Mouse (Mus musculus) lung, embryonic 14.5 days (tissue): Measurements from ENCODE around the gene 5830473C10Rik. TPM values are rescaled to one million over a fixed set of nuclear protein-coding genes. Genes with fewer than 3 reads are reported as not detected.
A peak's percentile ranks its signal among the peaks of the same experiment; 100 is the strongest.

ENCODE experiments used
- ATAC-seq: fragments of 200-750 bp; cut with Nextera tagmentation; 2 replicates; pipeline ENCODE4 v1.8.0; 2017; ENCODE audit warnings: mild to moderate bottlenecking, moderate TSS enrichment, moderate library complexity; ENCODE audit not compliant: insufficient read depth
- DNase-seq: peaks from one replicate; pipeline ENCODE4 v3.0.0-alpha.2; 2015
- H3K27ac ChIP-seq: fragments of 300-500 bp; sonication (generic); 2 replicates; pipeline ENCODE4 v1.5.1; 2014; ENCODE audit warnings: low read depth, mild to moderate bottlenecking, moderate library complexity
- H3K27me3 ChIP-seq: fragments of 300-500 bp; sonication (generic); 2 replicates; pipeline ENCODE4 v1.6.1; 2014; ENCODE audit warnings: low read length, control low read depth; ENCODE audit not compliant: insufficient read depth
- H3K36me3 ChIP-seq: fragments of 300-500 bp; sonication (generic); 2 replicates; pipeline ENCODE4 v1.6.1; 2014; ENCODE audit warnings: control low read depth; ENCODE audit not compliant: insufficient read depth
- H3K4me1 ChIP-seq: fragments of 300-500 bp; sonication (generic); 2 replicates; pipeline ENCODE4 v1.6.1; 2014; ENCODE audit warnings: antibody characterized with exemption, control low read depth; ENCODE audit not compliant: insufficient read depth
- H3K4me2 ChIP-seq: fragments of 300-500 bp; sonication (generic); 2 replicates; pipeline ENCODE4 v1.6.1; 2014; ENCODE audit warnings: mild to moderate bottlenecking
- H3K4me3 ChIP-seq: fragments of 300-500 bp; sonication (generic); 2 replicates; pipeline ENCODE4 v1.5.1; 2014; ENCODE audit warnings: low read depth, low read length
- H3K9ac ChIP-seq: fragments of 300-500 bp; sonication (generic); 2 replicates; pipeline ENCODE4 v1.6.1; 2014
- H3K9me3 ChIP-seq: fragments of 300-500 bp; sonication (generic); 2 replicates; pipeline ENCODE4 v1.6.1; 2016; ENCODE audit warnings: low read depth, low read length, control low read depth
- CTCF ChIP-seq: IDR thresholded peaks from 2 replicates; pipeline ENCODE4 v1.5.1; 2016; ENCODE audit warnings: antibody characterized with exemption, low read depth
- WGBS: fragments of 180-500 bp; shearing (Covaris S2); extraction: QIAGEN DNeasy Blood & Tissue Kit; methylation state at CpG from one replicate; pipeline ENCODE4 v1.1.7; 2014; 5-methylcytosine and 5-hydroxymethylcytosine counted together
- polyA plus RNA-seq: library from polyadenylated mRNA; unstranded; fragments of >200 nt; fragmentation: Nextera tagmentation; extraction: Ambion mirVana; gene quantifications from 2 replicates; pipeline ENCODE4 v1.2.1, GENCODE M21; 2014

5830473C10Rik gene
- polyA plus RNA-seq, 1 experiment from 2014 or later = 0.30 TPM

DNA sequence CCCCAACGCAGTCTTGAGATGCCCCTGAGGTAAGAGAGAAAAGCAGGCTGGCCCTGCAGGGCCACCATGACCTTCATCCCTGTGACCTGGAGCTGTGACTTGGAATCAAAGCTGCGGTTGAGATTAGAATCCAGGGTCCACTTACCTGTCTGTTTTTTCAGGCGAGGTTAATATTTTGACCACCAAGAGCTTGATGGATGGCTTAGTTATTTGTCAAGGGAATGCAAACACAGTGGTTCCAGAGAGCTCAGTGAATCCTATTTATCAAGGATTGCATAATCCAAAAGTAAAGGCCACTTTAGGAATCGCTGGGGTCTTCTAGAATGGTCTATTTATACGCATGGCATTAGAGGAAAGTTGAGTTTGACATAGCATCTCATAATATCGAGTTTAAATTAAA is 21.3 kb downstream of the 5830473C10Rik start:
- DNase-seq (no peak), ATAC-seq (no peak)
- Histone ChIP-seq H3K4me2 (no peak overlapping the region), H3K27ac (no peak overlapping the region), H3K27me3 (no peaks in the 10 kb centered on the region), H3K36me3 (no peaks in the 10 kb centered on the region), H3K9me3 (no peaks in the 10 kb centered on the region), H3K9ac (no peak overlapping the region), H3K4me1 (peaks cover 4% of the 10 kb centered on the region; the same call in 1 of the 2 replicates), H3K4me3 (no peak overlapping the region)
- TF ChIP-seq CTCF = no peak
- 69% methylated on average over 6 of the region's 6 CpGs for WGBS

DNA sequence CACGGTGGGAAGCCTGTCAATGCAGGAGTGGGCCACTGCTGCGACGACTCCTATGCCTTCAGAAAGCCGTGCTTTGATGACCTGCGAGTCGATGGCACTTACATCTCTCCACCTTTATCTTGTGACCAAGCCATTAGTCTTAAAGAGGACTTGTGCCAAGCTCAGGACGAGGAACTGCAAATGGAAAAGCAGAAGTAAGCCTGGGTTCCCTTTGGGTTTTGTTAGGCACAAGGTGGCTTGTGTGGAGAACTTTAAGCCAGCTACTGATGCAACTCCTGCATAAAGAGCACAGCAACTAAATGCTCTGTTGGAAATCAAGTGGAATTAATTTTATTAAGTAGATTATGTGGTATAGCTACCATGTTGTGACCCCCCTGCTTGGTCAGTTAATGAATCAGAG is 23.9 kb downstream of the 5830473C10Rik start:
- no peak for ATAC-seq
- no peak for TF ChIP-seq CTCF
- Histone ChIP-seq H3K4me1 (no peaks in the 10 kb centered on the region), H3K9ac (no peak overlapping the region), H3K36me3 (no peaks in the 10 kb centered on the region), H3K4me2 (no peak overlapping the region), H3K27ac (no peak overlapping the region), H3K9me3 (no peaks in the 10 kb centered on the region), H3K27me3 (no peaks in the 10 kb centered on the region), H3K4me3 (no peak overlapping the region)
- no peak for DNase-seq
- 64% methylated on average over 7 of the region's 7 CpGs for WGBS

DNA sequence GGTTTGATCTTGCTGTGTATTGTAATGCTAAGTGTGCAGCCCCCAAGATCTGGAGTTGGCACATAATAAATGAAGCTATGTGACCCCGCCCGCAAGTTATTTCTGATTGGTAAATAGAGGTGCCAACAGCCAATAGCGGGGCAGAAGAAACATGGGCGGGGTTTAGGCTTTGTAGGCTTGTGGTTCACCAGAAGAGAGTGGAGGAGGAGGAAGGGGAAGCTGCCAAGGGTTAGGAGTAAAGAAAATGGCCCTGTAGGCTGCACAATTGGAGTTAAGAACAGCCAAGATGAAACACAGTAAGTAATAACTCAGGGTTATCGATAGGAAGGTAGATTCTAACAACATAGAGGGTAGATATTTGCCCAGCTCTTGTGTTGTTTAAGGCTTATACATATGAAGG is 25.6 kb downstream of the 5830473C10Rik start:
- Histone ChIP-seq H3K4me1 (no peaks in the 10 kb centered on the region), H3K4me3 (no peak overlapping the region), H3K9ac (no peak overlapping the region), H3K36me3 (no peaks in the 10 kb centered on the region), H3K9me3 (no peaks in the 10 kb centered on the region), H3K27ac (no peak overlapping the region), H3K4me2 (no peak overlapping the region), H3K27me3 (no peaks in the 10 kb centered on the region)
- WGBS = 81% methylated on average over 5 of the region's 5 CpGs
- TF ChIP-seq CTCF = no peak
- ATAC-seq (no peak), DNase-seq (no peak)

DNA sequence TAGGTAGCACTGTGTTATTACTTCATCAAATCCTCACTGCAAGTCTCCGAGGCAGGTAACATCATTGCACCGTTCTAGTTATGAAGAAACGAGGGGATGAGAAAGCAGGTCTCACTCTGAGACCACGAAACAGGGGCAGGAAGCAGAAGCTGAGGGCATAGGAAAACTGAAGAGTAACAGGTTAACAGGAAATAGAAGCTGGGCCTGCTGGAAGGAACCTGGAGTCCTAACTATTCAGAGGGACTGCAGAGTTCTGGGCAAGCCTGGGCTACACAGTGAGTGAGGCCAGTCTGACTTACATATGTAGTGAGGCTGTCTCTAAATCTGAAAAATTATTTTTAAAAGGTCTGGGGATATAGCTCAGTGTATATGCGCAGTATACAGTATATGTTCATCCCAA is 27.2 kb downstream of the 5830473C10Rik start:
- H3K4me3 ChIP-seq = no peak overlapping the region
- H3K36me3 ChIP-seq = no peaks in the 10 kb centered on the region
- H3K4me1 ChIP-seq = no peaks in the 10 kb centered on the region
- 93% methylated on average over 5 of the region's 5 CpGs for WGBS
- ATAC-seq (no peak), DNase-seq (no peak)
- no peaks in the 10 kb centered on the region for H3K9me3 ChIP-seq
- no peaks in the 10 kb centered on the region for H3K27me3 ChIP-seq
- no peak overlapping the region for H3K9ac ChIP-seq
- TF ChIP-seq CTCF = no peak
- H3K27ac ChIP-seq = no peak overlapping the region
- no peak overlapping the region for H3K4me2 ChIP-seq

DNA sequence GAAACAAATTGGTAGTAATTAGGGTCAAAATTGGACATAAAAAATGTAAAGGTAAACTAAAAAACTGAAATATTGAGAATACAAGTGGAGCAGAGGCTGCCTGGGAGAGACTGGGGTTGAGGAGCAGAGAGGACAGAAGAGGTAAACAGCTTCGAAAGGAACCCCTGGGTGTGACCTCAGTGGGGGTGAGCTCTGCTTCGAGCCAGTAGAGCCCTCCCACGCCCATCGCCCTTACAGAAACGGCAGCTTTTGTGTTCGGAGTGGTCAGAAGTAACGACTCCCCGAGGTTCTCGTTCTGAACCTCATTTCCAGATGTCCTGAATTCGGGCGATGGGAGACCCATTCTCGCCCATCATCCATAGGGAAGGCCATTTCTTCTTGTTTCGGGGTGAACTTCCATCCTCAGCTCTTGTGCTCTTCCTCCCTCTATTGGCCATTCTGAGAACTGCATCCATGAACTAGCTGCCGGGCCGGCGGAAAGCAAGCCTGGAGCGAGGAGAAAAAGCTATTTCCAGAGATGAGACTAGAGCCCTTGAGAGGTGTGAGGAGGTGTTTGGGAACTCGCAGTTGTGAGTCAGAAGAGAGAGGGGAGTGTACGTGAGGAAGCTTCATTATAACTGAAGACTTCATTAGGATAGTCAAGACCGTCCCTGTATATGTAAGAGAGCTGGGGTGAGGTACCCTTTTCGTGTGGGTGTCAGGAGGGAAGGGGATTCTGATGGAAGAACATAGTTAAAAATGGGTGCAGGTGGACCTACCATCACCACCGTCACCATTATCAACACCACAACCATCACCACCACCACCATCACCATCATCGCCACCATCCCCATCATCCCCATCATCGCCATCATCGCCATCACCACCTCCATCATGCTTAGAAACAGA is 28.0 kb downstream of the 5830473C10Rik start:
- WGBS = 23% methylated on average over 25 of the region's 25 CpGs
- no peaks in the 10 kb centered on the region for H3K36me3 ChIP-seq

DNA sequence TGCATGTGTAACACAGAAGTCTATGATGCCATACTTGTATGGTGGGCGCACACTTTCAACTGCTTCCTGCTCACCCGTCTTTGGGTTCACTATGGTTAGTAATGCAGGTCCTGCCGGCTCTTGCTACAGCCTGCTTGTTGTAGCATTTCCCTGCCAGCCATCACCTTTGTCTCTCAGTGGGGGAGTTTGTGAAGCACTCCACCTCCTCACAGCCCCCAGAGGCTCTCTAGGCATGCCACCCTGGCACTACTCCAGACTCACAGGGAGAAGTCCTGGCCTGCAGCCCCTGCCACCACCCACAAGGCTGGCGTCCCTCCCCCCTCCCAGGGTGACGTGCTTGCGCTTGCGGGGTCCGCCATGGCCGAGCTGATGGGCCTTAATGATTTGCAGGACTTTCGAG is 29.8 kb downstream of the 5830473C10Rik start:
- H3K27ac ChIP-seq = no peak overlapping the region
- H3K9me3 ChIP-seq = no peaks in the 10 kb centered on the region
- H3K4me1 ChIP-seq = no peaks in the 10 kb centered on the region
- no peak overlapping the region for H3K4me3 ChIP-seq
- H3K27me3 ChIP-seq = no peaks in the 10 kb centered on the region
- no peaks in the 10 kb centered on the region for H3K36me3 ChIP-seq
- no peak for DNase-seq
- ATAC-seq = no peak
- WGBS = 83% methylated on average over 10 of the region's 10 CpGs
- TF ChIP-seq CTCF = no peak
- H3K4me2 ChIP-seq = no peak overlapping the region
- H3K9ac ChIP-seq = no peak overlapping the region

More for the DNA sequence above, 28.0 kb downstream of the 5830473C10Rik start:
- Histone ChIP-seq H3K9me3 (no peaks in the 10 kb centered on the region), H3K27ac (no peak overlapping the region), H3K4me3 (peak overlapping the region; percentile 32), H3K4me2 (peak overlapping the region; percentile 68), H3K27me3 (no peaks in the 10 kb centered on the region), H3K4me1 (no peaks in the 10 kb centered on the region), H3K9ac (peak overlapping the region; percentile 32)
- TF ChIP-seq CTCF = peak; percentile 98
- DNase-seq = peak; percentile 94
- peak; percentile 62 for ATAC-seq

DNA sequence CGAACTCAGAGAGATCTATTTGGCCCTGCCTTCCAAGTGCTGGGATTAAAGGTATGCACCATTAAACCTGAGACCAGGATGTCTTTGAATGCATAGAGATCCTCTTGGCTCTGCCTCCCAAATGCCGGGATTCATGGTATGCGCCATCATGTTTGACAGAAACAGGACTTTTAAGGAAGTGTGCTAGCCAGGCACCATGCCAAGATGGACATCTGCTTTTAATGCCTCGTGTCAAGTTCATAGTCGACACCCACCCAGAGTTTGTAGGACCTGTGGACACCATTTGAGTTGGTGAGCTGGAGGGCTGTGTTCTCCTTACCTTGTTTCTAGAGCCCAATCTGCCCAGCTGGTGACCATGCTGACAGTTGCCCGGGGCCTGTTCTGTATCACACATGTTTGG is 31.0 kb downstream of the 5830473C10Rik start:
- no peaks in the 10 kb centered on the region for H3K27me3 ChIP-seq
- ATAC-seq (no peak), DNase-seq (peak; percentile 67)
- no peak overlapping the region for H3K27ac ChIP-seq
- H3K9me3 ChIP-seq = no peaks in the 10 kb centered on the region
- no peaks in the 10 kb centered on the region for H3K4me1 ChIP-seq
- no peak overlapping the region for H3K4me2 ChIP-seq
- no peak overlapping the region for H3K9ac ChIP-seq
- no peak for TF ChIP-seq CTCF
- WGBS = 58% methylated on average over 6 of the region's 6 CpGs
- no peak overlapping the region for H3K4me3 ChIP-seq
- H3K36me3 ChIP-seq = no peaks in the 10 kb centered on the region
